Mouse (Mus musculus): ENCODE results near the gene Rtn1.

GRCm38 (mm10) chr12:72303624-72304346 lies 105.1 kb downstream of the Rtn1 start:
- TF ChIP-seq CTCF (IDR thresholded peaks at IDR 0.05; ENCODE audit: extremely low read depth, insufficient read length, insufficient replicate concordance, low read depth, low read length) (no peak), POLR2A (IDR thresholded peaks at IDR 0.05; ENCODE audit: low read depth, low read length) (no peak)

Data from small intestine, adult 2 months (tissue).